Comparison of ENCODE assay signal across 13 mouse cellular contexts in the genomic region with DNA sequence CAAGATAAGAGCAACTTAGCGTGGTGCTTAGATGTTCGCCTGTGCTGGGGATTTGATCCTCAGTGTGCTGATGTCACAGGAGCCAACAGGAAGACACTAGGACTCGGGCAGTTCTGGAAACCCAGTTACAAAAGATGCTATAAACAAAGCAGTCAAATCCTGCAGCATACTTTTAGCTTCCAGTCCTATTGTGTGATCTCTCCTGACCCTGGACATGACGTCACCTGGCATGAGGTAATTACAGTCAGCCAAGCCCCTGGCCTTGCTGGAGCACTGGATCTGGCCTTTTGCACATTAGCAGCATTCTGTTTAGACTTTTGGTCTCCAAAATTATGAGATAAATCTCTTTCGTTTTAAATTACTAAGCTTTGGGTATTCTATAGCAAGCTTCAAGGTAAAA. TPM values are rescaled to one million over a fixed set of nuclear protein-coding genes. Genes with fewer than 3 reads are reported as not detected.
DNase-seq lines count a peak whose midpoint lies in the region; ATAC-seq lines count a peak whose summit lies in the region.
"Had no signal": no experiment of that assay in that cellular context is flagged by ENCODE, and none has a peak within 500 bp of the region (broad histone marks: within the 10 kb centered on the region; RNA-seq: fewer than 3 reads in every experiment).

No protein-coding gene starts in this region.

- ATAC-seq in midbrain, embryonic 16.5 days, result no peak
- ATAC-seq: liver, embryonic 12.5 days had no signal

- peak; percentile 34 for DNase-seq in kidney, postnatal 10 days
- DNase-seq in kidney, postnatal 25 days, result no peak
- DNase-seq in adrenal gland, adult 8-10 months, result peak; percentile 80
- DNase-seq in heart, postnatal 10 days, result peak; percentile 62 to 69
- no peak for DNase-seq in thymus, postnatal 14 days
- DNase-seq: cerebellum, postnatal 14 days; kidney, adult 9 months had no signal

- 74% methylated on average over 5 of the region's 5 CpGs for WGBS in midbrain, embryonic 16.5 days

- H3K9ac ChIP-seq in midbrain, embryonic 16.5 days (ENCODE audit: low read depth, low read length), result no peak overlapping the region
- H3K9ac ChIP-seq: heart, embryonic 15.5 days; liver, embryonic 12.5 days; neural tube, embryonic 13.5 days had no signal

- H3K9me3 ChIP-seq in midbrain, embryonic 16.5 days (replicated peaks; ENCODE audit: control insufficient read depth, low read length, poor library complexity, severe bottlenecking), result no peaks in the 10 kb centered on the region
- H3K9me3 ChIP-seq: heart, embryonic 15.5 days; liver, embryonic 12.5 days; midbrain, embryonic 10.5 days; neural tube, embryonic 13.5 days had no signal

- no peaks in the 10 kb centered on the region for H3K36me3 ChIP-seq in midbrain, embryonic 16.5 days (ENCODE audit: control insufficient read depth, insufficient read depth, low read length)
- H3K36me3 ChIP-seq: heart, embryonic 15.5 days had no signal

- peak overlapping the region; percentile 52 for H3K27ac ChIP-seq in brown adipose tissue, adult 24 weeks (replicated peaks; ENCODE audit: low read depth, low read length)
- no peak overlapping the region for H3K27ac ChIP-seq in midbrain, embryonic 16.5 days (ENCODE audit: low read length)
- H3K27ac ChIP-seq: liver, embryonic 12.5 days; midbrain, embryonic 10.5 days; neural tube, embryonic 13.5 days had no signal

- intact Hi-C loops in heart, postnatal 10 days (cut with DNase I), result no loop called here

- H3K4me3 ChIP-seq in brown adipose tissue, adult 24 weeks (ENCODE audit: insufficient read depth, low read depth, low read length), result no peak overlapping the region
- H3K4me3 ChIP-seq in midbrain, embryonic 16.5 days (ENCODE audit: low read depth, low read length), result no peak overlapping the region
- H3K4me3 ChIP-seq: heart, embryonic 15.5 days; liver, embryonic 12.5 days; midbrain, embryonic 10.5 days; neural tube, embryonic 13.5 days had no signal

- no peaks in the 10 kb centered on the region for H3K27me3 ChIP-seq in midbrain, embryonic 16.5 days (ENCODE audit: control insufficient read depth, insufficient read depth, low read depth, low read length)
- H3K27me3 ChIP-seq: heart, embryonic 15.5 days; liver, embryonic 12.5 days; neural tube, embryonic 13.5 days had no signal

- no peak overlapping the region for H3K4me2 ChIP-seq in midbrain, embryonic 16.5 days (ENCODE audit: low read length)
- H3K4me2 ChIP-seq: heart, embryonic 15.5 days; liver, embryonic 12.5 days; neural tube, embryonic 13.5 days had no signal

- H3K4me1 ChIP-seq in brown adipose tissue, adult 24 weeks (ENCODE audit: control insufficient read depth, insufficient read depth, insufficient read length, low read length), result peaks cover 38% of the 10 kb centered on the region
- H3K4me1 ChIP-seq in midbrain, embryonic 16.5 days (ENCODE audit: control insufficient read depth, insufficient read depth, low read length), result peaks cover 15% of the 10 kb centered on the region

RNA-seq across cellular contexts. Expression of a gene that starts 38.8 kb away (rescaled TPM):
- 100 to 1,000 TPM; 102 to 154 (median 134) TPM for total RNA-seq in adrenal gland, adult 8-10 months (2022)
- 4.5 and 12.3 TPM in 2 replicates for polyA plus RNA-seq in brown adipose tissue, adult 24 weeks (2012; ENCODE audit: insufficient read depth, insufficient read length, missing spikeins)
- total RNA-seq in heart, postnatal 10 days (2021), result 10 to 100 TPM; 18.7 to 22.6 TPM
- 32.6 and 37.9 TPM in 2 replicates for polyA plus RNA-seq in midbrain, embryonic 16.5 days (2015; fragmentation: Nextera tagmentation; extraction: Ambion mirVana)

Comparison
In these comparisons a context has a peak if more than half of its experiments do, and no peak if none do; other contexts are left out.
1. DNase-seq: peak in kidney, postnatal 10 days (single experiment), adrenal gland, adult 8-10 months (single experiment) and heart, postnatal 10 days (2 of 2); none in kidney, postnatal 25 days (0 of 2) and thymus, postnatal 14 days (single experiment).
2. RNA of a gene that starts 38.8 kb away (total RNA-seq): 102 to 154 TPM in adrenal gland, adult 8-10 months; 18.7 to 22.6 TPM in heart, postnatal 10 days; every median in the first group is over 4 times any median in the second.